Mouse (Mus musculus) erythroblast, embryonic 14.5 days (primary cell): ENCODE data around the gene Nav2.

ENCODE experiments used
- GATA1 ChIP-seq: IDR thresholded peaks from 2 replicates; pipeline ENCODE4 v1.6.1; 2012; ENCODE audit warnings: low read length, inconsistent platforms, mixed read lengths
- TAL1 ChIP-seq: IDR thresholded peaks from 3 replicates; pipeline ENCODE4 v1.6.1; 2012; ENCODE audit warnings: low read length, inconsistent platforms, mixed read lengths

GRCm38 (mm10) chr7:48995171-48995570, 86.7 kb downstream of the Nav2 start:
- no peak for TF ChIP-seq GATA1
- TF ChIP-seq TAL1, result no peak
